Mouse (Mus musculus) stomach, embryonic 16.5 days (tissue): ENCODE measurements around the gene Nme8. TPM values are rescaled to one million over a fixed set of nuclear protein-coding genes. Genes with fewer than 3 reads are reported as not detected.

ENCODE experiments used
- ATAC-seq: fragments of 200-750 bp; cut with Nextera tagmentation; 2 replicates; pipeline ENCODE4 v1.8.0; 2017; ENCODE audit warnings: moderate number of reproducible peaks, moderate TSS enrichment; ENCODE audit not compliant: insufficient read depth, low FRiP score
- H3K27ac ChIP-seq: fragments of 300-500 bp; sonication (generic); 2 replicates; pipeline ENCODE4 v1.5.1; 2014; ENCODE audit warnings: low read length
- H3K27me3 ChIP-seq: fragments of 300-500 bp; sonication (generic); 2 replicates; pipeline ENCODE4 v1.6.1; 2014; ENCODE audit warnings: low read length, control low read depth, mixed read lengths; ENCODE audit not compliant: control insufficient read depth, insufficient read depth
- H3K36me3 ChIP-seq: fragments of 300-500 bp; sonication (generic); 2 replicates; pipeline ENCODE4 v1.6.1; 2014; ENCODE audit warnings: low read length; ENCODE audit not compliant: control insufficient read depth, insufficient read depth
- H3K4me1 ChIP-seq: fragments of 300-500 bp; sonication (generic); 2 replicates; pipeline ENCODE4 v1.6.1; 2014; ENCODE audit warnings: low read length, control low read depth, mixed read lengths; ENCODE audit not compliant: control insufficient read depth, insufficient read depth
- H3K4me2 ChIP-seq: fragments of 300-500 bp; sonication (generic); 2 replicates; pipeline ENCODE4 v1.6.1; 2014; ENCODE audit warnings: low read depth, low read length, mixed read lengths
- H3K4me3 ChIP-seq: fragments of 300-500 bp; sonication (generic); replicated peaks from 2 replicates; pipeline ENCODE4 v1.5.1; 2014; ENCODE audit warnings: mild to moderate bottlenecking, low read length
- H3K9ac ChIP-seq: fragments of 300-500 bp; sonication (generic); 2 replicates; pipeline ENCODE4 v1.6.1; 2014; ENCODE audit warnings: low read length
- H3K9me3 ChIP-seq: fragments of 300-500 bp; sonication (generic); replicated peaks from 2 replicates; pipeline ENCODE4 v1.6.1; 2016; ENCODE audit warnings: low read length, control low read depth; ENCODE audit not compliant: control insufficient read depth
- WGBS: fragments of 180-500 bp; shearing (Covaris S2); extraction: QIAGEN DNeasy Blood & Tissue Kit; methylation state at CpG from one replicate; pipeline ENCODE4 v1.1.7; 2014; 5-methylcytosine and 5-hydroxymethylcytosine counted together
- polyA plus RNA-seq: library from polyadenylated mRNA; unstranded; fragments of >200 nt; fragmentation: Nextera tagmentation; extraction: Ambion mirVana; gene quantifications from 2 replicates; pipeline ENCODE4 v1.2.1, GENCODE M21; 2015

Nme8 gene
- polyA plus RNA-seq, 1 experiment from 2014 or later: not detected

GRCm38 (mm10) chr13:19700733-19701442 lies 3.3 kb upstream of the Nme8 start:
- Histone ChIP-seq H3K9ac (no peak overlapping the region), H3K36me3 (no peaks in the 10 kb centered on the region), H3K4me2 (no peak overlapping the region), H3K27ac (no peak overlapping the region), H3K27me3 (no peaks in the 10 kb centered on the region), H3K9me3 (no peaks in the 10 kb centered on the region), H3K4me3 (no peak overlapping the region), H3K4me1 (no peaks in the 10 kb centered on the region)
- 76% methylated on average over 4 of the region's 4 CpGs for WGBS
- ATAC-seq: no peak

DNA sequence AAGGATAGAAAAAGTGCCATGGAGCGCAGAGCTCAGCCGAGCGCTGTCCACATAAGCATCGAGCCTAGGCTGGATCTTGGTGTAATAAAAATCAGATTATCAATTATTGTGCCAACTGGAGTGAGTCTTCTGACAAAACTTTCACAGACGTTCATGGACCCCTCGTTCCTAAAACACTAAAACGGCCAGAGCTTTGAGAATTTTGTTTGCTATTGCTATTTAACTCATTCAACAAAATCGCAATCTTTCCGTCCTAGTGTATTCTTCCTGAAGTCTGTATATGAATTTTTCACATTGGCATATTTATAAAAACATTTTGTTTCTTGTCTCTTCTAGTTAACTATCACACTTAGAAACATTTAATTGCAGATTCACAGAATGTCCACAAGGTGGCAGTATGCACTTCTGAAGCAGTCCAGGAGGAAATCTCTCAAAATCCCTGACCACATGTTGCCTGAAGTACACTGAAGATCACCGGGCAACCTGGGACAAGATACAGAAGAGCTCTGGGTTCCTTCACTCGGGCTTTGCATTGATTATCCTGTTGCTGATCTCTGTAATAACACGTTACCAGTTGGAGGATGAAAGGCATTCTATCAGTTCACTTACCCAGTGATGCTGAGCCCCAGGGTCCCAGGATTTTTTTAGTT lies 1.1 kb upstream of the Nme8 start:
- 0 out of 2 replicates have a peak, but pooled peaks have one; percentile 37 for ATAC-seq
- no peak overlapping the region for H3K4me2 ChIP-seq
- no peak overlapping the region for H3K27ac ChIP-seq
- no peak overlapping the region for H3K4me3 ChIP-seq
- no peak overlapping the region for H3K9ac ChIP-seq
- no peaks in the 10 kb centered on the region for H3K27me3 ChIP-seq
- no peaks in the 10 kb centered on the region for H3K4me1 ChIP-seq
- WGBS: 23% methylated on average over 12 of the region's 12 CpGs
- H3K36me3 ChIP-seq: no peaks in the 10 kb centered on the region
- H3K9me3 ChIP-seq: no peaks in the 10 kb centered on the region

DNA sequence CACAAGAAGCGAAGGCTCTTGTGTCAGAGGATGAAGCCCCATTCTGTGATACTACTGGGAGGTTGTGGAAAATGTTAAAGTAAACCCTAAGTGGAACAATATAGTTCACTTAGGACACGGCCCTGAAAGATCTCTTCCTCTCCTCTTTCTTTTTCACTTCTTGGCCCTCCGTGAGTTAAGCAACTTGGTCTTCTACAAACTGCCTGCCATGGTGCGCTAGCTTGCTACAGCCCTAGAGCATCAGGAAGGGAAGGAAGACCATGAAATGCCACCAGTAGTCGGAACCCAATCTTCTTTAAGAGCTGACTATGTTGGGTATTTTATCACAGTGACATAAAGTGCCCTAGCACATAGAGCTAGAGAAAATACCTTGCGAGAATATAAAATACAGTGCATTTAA lies 7.2 kb downstream of the Nme8 start:
- Histone ChIP-seq H3K27ac (no peak overlapping the region), H3K4me3 (no peak overlapping the region), H3K27me3 (no peaks in the 10 kb centered on the region), H3K4me1 (no peaks in the 10 kb centered on the region), H3K4me2 (no peak overlapping the region), H3K9me3 (no peaks in the 10 kb centered on the region), H3K36me3 (no peaks in the 10 kb centered on the region), H3K9ac (no peak overlapping the region)
- 87% methylated on average over 6 of the region's 6 CpGs for WGBS
- ATAC-seq: no peak

DNA sequence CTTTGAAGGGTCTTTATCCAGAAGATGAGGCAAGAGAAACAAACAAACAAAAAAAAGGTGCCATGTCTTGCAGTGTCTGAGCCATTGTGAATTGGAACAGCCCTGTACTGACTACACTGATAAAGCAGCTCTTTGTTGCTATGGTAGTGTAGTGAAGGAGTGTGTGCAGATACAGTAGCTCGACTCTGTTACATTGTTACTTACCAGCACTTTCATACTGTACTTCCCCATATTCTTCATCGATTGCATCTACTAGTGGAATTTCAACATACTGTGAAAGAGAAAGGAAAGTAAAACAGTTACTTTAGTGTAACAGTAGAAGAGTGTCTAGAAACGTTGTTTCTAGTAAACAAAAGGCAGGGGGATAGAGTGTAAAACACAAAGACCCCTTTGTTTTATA lies 7.6 kb downstream of the Nme8 start:
- Histone ChIP-seq H3K4me1 (no peaks in the 10 kb centered on the region), H3K9me3 (no peaks in the 10 kb centered on the region), H3K9ac (no peak overlapping the region), H3K27me3 (no peaks in the 10 kb centered on the region), H3K4me2 (no peak overlapping the region), H3K36me3 (no peaks in the 10 kb centered on the region), H3K4me3 (no peak overlapping the region), H3K27ac (no peak overlapping the region)
- no peak for ATAC-seq
- 54% methylated on average over 3 of the region's 3 CpGs for WGBS

GRCm38 (mm10) chr13:19684007-19684406 lies 13.6 kb downstream of the Nme8 start:
- no peak overlapping the region for H3K9ac ChIP-seq
- H3K4me1 ChIP-seq: peaks cover 4% of the 10 kb centered on the region; the same call in 1 of the 2 replicates
- no peak overlapping the region for H3K27ac ChIP-seq
- no peaks in the 10 kb centered on the region for H3K9me3 ChIP-seq
- H3K4me3 ChIP-seq: no peak overlapping the region
- WGBS: 53% methylated on average over 2 of the region's 2 CpGs
- ATAC-seq: no peak
- H3K27me3 ChIP-seq: no peaks in the 10 kb centered on the region
- H3K4me2 ChIP-seq: no peak overlapping the region
- H3K36me3 ChIP-seq: no peaks in the 10 kb centered on the region

DNA sequence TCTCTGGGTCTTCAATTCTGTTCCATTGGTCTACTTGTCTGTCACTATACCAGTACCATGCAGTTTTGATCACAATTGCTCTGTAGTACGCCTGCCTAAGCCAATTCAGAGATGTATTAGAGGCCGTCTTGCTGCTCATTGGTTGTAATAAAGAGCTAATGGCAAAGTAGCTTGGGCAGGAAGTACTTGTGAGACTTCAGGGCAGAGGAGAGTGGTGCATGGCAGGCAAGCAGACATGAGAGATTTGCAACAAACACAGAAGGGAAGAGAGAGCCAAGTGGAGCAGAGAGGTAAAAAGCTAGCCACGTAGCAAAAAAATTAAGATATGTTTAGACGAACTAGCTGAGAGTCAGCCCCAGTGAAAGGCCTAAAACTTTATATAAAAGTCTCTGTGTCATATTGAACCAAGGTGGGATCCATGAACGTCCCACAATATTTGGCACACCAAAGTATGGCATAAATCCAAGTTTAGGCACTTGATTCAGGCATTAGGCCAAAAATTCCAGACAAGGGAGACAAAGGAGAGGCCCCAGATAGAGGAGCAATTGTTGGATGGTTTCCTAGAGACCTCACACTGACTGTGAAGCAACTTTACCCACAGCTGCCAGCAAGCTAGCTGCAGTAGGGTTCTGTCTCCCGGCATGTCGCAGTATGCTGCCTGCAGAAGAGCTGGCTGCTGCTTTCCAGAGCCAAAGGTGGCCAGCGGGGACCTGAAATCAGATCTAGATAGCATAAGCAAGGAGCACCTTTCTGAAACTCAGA lies 14.5 kb downstream of the Nme8 start:
- WGBS: 51% methylated on average over 8 of the region's 8 CpGs
- no peaks in the 10 kb centered on the region for H3K36me3 ChIP-seq
- peak; percentile 53; the same call in 1 of the 2 replicates for ATAC-seq

DNA sequence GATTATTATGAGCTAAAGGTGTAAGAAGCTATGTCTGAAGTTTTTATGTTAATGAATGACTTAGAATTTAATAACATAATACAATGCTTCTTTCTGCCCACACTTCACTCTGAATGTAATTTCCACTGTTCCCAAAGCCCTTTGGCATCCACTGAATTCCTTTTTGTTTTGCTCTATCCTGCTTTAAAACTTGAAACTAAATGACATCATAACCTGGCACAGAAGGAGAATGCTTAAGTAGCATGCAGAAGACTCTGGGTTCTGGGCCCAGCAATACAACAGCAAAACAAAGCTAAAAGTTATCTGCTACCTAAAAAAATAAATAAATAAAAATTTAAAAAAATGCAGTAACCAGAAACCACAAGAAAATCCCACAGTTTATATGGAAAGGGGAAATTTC lies 23.0 kb downstream of the Nme8 start:
- Histone ChIP-seq H3K9ac (no peak overlapping the region), H3K4me3 (no peak overlapping the region), H3K36me3 (no peaks in the 10 kb centered on the region), H3K9me3 (no peaks in the 10 kb centered on the region), H3K4me2 (no peak overlapping the region), H3K27ac (no peak overlapping the region), H3K27me3 (no peaks in the 10 kb centered on the region), H3K4me1 (no peaks in the 10 kb centered on the region)
- no peak for ATAC-seq

More for the DNA sequence above, 14.5 kb downstream of the Nme8 start:
- Histone ChIP-seq H3K4me1 (peaks cover 4% of the 10 kb centered on the region; the same call in 1 of the 2 replicates), H3K27ac (no peak overlapping the region), H3K4me2 (no peak overlapping the region), H3K9me3 (no peaks in the 10 kb centered on the region), H3K4me3 (no peak overlapping the region), H3K9ac (no peak overlapping the region), H3K27me3 (no peaks in the 10 kb centered on the region)

GRCm38 (mm10) chr13:19674025-19674424 lies 23.6 kb downstream of the Nme8 start:
- H3K27me3 ChIP-seq: no peaks in the 10 kb centered on the region
- ATAC-seq: no peak
- no peaks in the 10 kb centered on the region for H3K36me3 ChIP-seq
- no peaks in the 10 kb centered on the region for H3K4me1 ChIP-seq
- no peaks in the 10 kb centered on the region for H3K9me3 ChIP-seq
- no peak overlapping the region for H3K4me2 ChIP-seq
- H3K27ac ChIP-seq: no peak overlapping the region
- H3K4me3 ChIP-seq: no peak overlapping the region
- H3K9ac ChIP-seq: no peak overlapping the region
- WGBS: 79% methylated on average over 3 of the region's 3 CpGs
